Mouse (Mus musculus) olfactory bulb, adult 2 months (tissue): ENCODE data around the gene Galnt14.

Experiments
- CTCF ChIP-seq: fragments of 200-500 bp; IDR thresholded peaks from 2 replicates; pipeline ENCODE4 v1.5.1; 2012; ENCODE audit warnings: low read depth, mild to moderate bottlenecking, low read length, moderate library complexity; ENCODE audit not compliant: insufficient read depth
- POLR2A ChIP-seq: fragments of 200-500 bp; IDR thresholded peaks from 2 replicates; pipeline ENCODE4 v1.6.1; 2012; ENCODE audit warnings: mild to moderate bottlenecking, low read depth, low read length, moderate library complexity; ENCODE audit not compliant: insufficient read depth

- TF ChIP-seq CTCF (no peak), POLR2A (no peak)
Observed at GRCm38 (mm10) chr17:73711919-73712318, 1.7 kb upstream of the Galnt14 start.
